Mouse (Mus musculus) C2C12 (cell line): ENCODE measurements around the gene Naa80.

Experiments used
- CTCF ChIP-seq: IDR thresholded peaks from one replicate; pipeline ENCODE4 v1.5.1; 2011; ENCODE audit not compliant: control insufficient read depth, insufficient read depth, insufficient read length
- MYOD1 ChIP-seq: IDR thresholded peaks from one replicate; pipeline ENCODE4 v1.6.1; 2011; ENCODE audit warnings: low read depth; ENCODE audit not compliant: control insufficient read depth, insufficient read length

GRCm38 (mm10) chr9:107539940-107540339 lies 38.7 kb upstream of the Naa80 start:
- TF ChIP-seq MYOD1 (no peak), CTCF (no peak)
